Mouse (Mus musculus): Measurements from ENCODE around the gene Tmem117. TPM values are rescaled to one million over a fixed set of nuclear protein-coding genes. Genes with fewer than 3 reads are reported as not detected.

Gene Tmem117
- polyA plus RNA-seq, 1 experiment: 0.42 TPM

GRCm38 (mm10) chr15:94835634-94836033, 206.6 kb downstream of the Tmem117 start:
- no peak for DNase-seq
- H3K27me3 ChIP-seq (ENCODE audit: control insufficient read depth, insufficient read depth, low read length): no peaks in the 10 kb centered on the region
- no peaks in the 10 kb centered on the region for H3K36me3 ChIP-seq (ENCODE audit: control insufficient read depth, insufficient read depth, low read length)
- no peak overlapping the region for H3K27ac ChIP-seq (ENCODE audit: control insufficient read depth, insufficient read depth, low read length)
- H3K4me3 ChIP-seq (ENCODE audit: control insufficient read depth, insufficient read depth, low read length): no peak overlapping the region
- no peaks in the 10 kb centered on the region for H3K4me1 ChIP-seq (replicated peaks; ENCODE audit: control insufficient read depth, insufficient read depth, low read length)
- TF ChIP-seq POLR2A (IDR thresholded peaks at IDR 0.05; ENCODE audit: control insufficient read depth, extremely low read depth, insufficient read depth, low read length, poor library complexity): no peak
- no peak for TF ChIP-seq CTCF (IDR thresholded peaks at IDR 0.05; ENCODE audit: borderline replicate concordance, control insufficient read depth, extremely low read depth, insufficient read depth, low read length, poor library complexity)
- 88% methylated on average over 3 of the region's 3 CpGs for WGBS

DNA sequence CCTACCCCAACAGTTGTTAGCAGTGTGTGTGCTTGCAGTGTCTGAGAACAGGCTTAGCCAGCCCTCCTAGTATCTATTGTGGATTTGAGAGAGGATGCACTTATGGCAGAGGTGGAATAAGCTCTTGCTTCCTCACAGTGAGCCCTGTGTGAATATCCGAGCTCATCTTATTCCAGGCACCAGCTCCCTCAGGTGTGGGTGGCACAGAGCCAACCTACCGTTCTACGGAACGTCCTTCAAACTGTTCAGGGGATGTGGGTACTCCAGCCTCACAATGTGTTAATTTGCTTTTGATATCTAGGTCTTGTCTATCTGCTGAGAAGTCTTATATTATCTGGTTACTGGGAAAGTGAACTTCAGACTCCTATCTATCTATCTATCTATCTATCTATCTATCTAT, 209.6 kb downstream of the Tmem117 start:
- H3K36me3 ChIP-seq (ENCODE audit: control insufficient read depth, insufficient read depth, low read length): no peaks in the 10 kb centered on the region
- TF ChIP-seq POLR2A (IDR thresholded peaks at IDR 0.05; ENCODE audit: control insufficient read depth, extremely low read depth, insufficient read depth, low read length, poor library complexity) (no peak), CTCF (IDR thresholded peaks at IDR 0.05; ENCODE audit: borderline replicate concordance, control insufficient read depth, extremely low read depth, insufficient read depth, low read length, poor library complexity) (no peak)
- H3K4me3 ChIP-seq (ENCODE audit: control insufficient read depth, insufficient read depth, low read length): no peak overlapping the region
- 87% methylated on average over 4 of the region's 4 CpGs for WGBS
- no peaks in the 10 kb centered on the region for H3K27me3 ChIP-seq (ENCODE audit: control insufficient read depth, insufficient read depth, low read length)
- no peak for DNase-seq
- H3K27ac ChIP-seq (ENCODE audit: control insufficient read depth, insufficient read depth, low read length): no peak overlapping the region
- no peaks in the 10 kb centered on the region for H3K4me1 ChIP-seq (replicated peaks; ENCODE audit: control insufficient read depth, insufficient read depth, low read length)

- TF ChIP-seq CTCF (IDR thresholded peaks at IDR 0.05; ENCODE audit: borderline replicate concordance, control insufficient read depth, extremely low read depth, insufficient read depth, low read length, poor library complexity) (no peak), POLR2A (IDR thresholded peaks at IDR 0.05; ENCODE audit: control insufficient read depth, extremely low read depth, insufficient read depth, low read length, poor library complexity) (no peak)
- WGBS: 83% methylated on average over 2 of the region's 2 CpGs
- Histone ChIP-seq H3K27me3 (ENCODE audit: control insufficient read depth, insufficient read depth, low read length) (no peaks in the 10 kb centered on the region), H3K4me1 (replicated peaks; ENCODE audit: control insufficient read depth, insufficient read depth, low read length) (no peaks in the 10 kb centered on the region), H3K36me3 (ENCODE audit: control insufficient read depth, insufficient read depth, low read length) (no peaks in the 10 kb centered on the region), H3K4me3 (ENCODE audit: control insufficient read depth, insufficient read depth, low read length) (no peak overlapping the region), H3K27ac (ENCODE audit: control insufficient read depth, insufficient read depth, low read length) (no peak overlapping the region)
- DNase-seq: no peak
Measured at GRCm38 (mm10) chr15:94847501-94847900, 218.5 kb downstream of the Tmem117 start.

GRCm38 (mm10) chr15:94859641-94860040, 230.6 kb downstream of the Tmem117 start:
- no peak overlapping the region for H3K4me3 ChIP-seq (ENCODE audit: control insufficient read depth, insufficient read depth, low read length)
- H3K36me3 ChIP-seq (ENCODE audit: control insufficient read depth, insufficient read depth, low read length): no peaks in the 10 kb centered on the region
- DNase-seq: no peak
- 91% methylated on average over 6 of the region's 6 CpGs for WGBS
- H3K27me3 ChIP-seq (ENCODE audit: control insufficient read depth, insufficient read depth, low read length): no peaks in the 10 kb centered on the region
- no peaks in the 10 kb centered on the region for H3K4me1 ChIP-seq (replicated peaks; ENCODE audit: control insufficient read depth, insufficient read depth, low read length)
- TF ChIP-seq POLR2A (IDR thresholded peaks at IDR 0.05; ENCODE audit: control insufficient read depth, extremely low read depth, insufficient read depth, low read length, poor library complexity) (no peak), CTCF (IDR thresholded peaks at IDR 0.05; ENCODE audit: borderline replicate concordance, control insufficient read depth, extremely low read depth, insufficient read depth, low read length, poor library complexity) (no peak)
- H3K27ac ChIP-seq (ENCODE audit: control insufficient read depth, insufficient read depth, low read length): no peak overlapping the region

DNA sequence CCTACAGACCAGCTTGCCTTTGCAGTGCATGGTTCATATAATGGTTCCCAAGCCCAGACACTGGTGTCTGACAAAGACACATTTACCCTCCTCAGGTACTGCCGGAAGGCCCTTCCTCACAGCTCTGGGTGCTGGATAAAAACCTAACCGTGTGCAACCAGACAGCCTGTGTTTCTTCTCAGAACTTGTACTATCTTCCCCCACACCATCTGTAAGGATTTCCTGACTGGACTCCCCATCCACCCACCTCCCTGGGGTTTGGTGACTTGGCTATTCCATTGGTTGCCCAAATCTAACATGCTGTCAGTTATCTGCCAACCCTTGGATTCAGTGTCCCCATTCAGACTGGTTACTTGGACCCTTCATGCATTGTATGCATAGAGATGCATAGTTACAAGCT, 232.1 kb downstream of the Tmem117 start:
- DNase-seq: no peak
- Histone ChIP-seq H3K27me3 (ENCODE audit: control insufficient read depth, insufficient read depth, low read length) (no peaks in the 10 kb centered on the region), H3K4me3 (ENCODE audit: control insufficient read depth, insufficient read depth, low read length) (no peak overlapping the region), H3K36me3 (ENCODE audit: control insufficient read depth, insufficient read depth, low read length) (no peaks in the 10 kb centered on the region), H3K27ac (ENCODE audit: control insufficient read depth, insufficient read depth, low read length) (no peak overlapping the region), H3K4me1 (replicated peaks; ENCODE audit: control insufficient read depth, insufficient read depth, low read length) (no peaks in the 10 kb centered on the region)
- WGBS: 92% methylated on average over 2 of the region's 2 CpGs
- TF ChIP-seq POLR2A (IDR thresholded peaks at IDR 0.05; ENCODE audit: control insufficient read depth, extremely low read depth, insufficient read depth, low read length, poor library complexity): no peak
- TF ChIP-seq CTCF (IDR thresholded peaks at IDR 0.05; ENCODE audit: borderline replicate concordance, control insufficient read depth, extremely low read depth, insufficient read depth, low read length, poor library complexity): no peak

DNA sequence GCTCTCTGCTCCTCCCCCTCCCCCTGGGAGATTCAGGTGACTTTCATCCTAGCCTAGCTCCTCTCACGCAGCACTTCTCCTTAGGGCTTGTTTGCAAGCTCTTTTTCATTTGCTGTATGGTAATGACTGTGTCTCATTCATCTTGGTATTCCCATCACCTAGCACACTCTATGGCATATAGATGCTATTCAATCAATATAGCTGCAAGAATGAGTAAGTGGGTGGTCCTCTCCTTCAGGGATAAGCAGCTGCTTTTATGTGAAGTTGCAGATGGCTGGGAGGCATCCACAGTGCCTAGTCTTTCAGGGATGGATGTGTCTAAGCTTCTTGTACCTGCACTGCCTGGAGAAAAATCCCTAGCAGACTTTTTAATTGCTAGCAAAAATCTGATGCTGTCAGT, 235.1 kb downstream of the Tmem117 start:
- Histone ChIP-seq H3K4me1 (replicated peaks; ENCODE audit: control insufficient read depth, insufficient read depth, low read length) (no peaks in the 10 kb centered on the region), H3K27me3 (ENCODE audit: control insufficient read depth, insufficient read depth, low read length) (no peaks in the 10 kb centered on the region), H3K36me3 (ENCODE audit: control insufficient read depth, insufficient read depth, low read length) (no peaks in the 10 kb centered on the region), H3K4me3 (ENCODE audit: control insufficient read depth, insufficient read depth, low read length) (no peak overlapping the region), H3K27ac (ENCODE audit: control insufficient read depth, insufficient read depth, low read length) (no peak overlapping the region)
- no peak for DNase-seq
- WGBS: 67% methylated on average over 1 of the region's 1 CpGs
- TF ChIP-seq POLR2A (IDR thresholded peaks at IDR 0.05; ENCODE audit: control insufficient read depth, extremely low read depth, insufficient read depth, low read length, poor library complexity) (no peak), CTCF (IDR thresholded peaks at IDR 0.05; ENCODE audit: borderline replicate concordance, control insufficient read depth, extremely low read depth, insufficient read depth, low read length, poor library complexity) (no peak)

GRCm38 (mm10) chr15:94868372-94868771, 239.3 kb downstream of the Tmem117 start:
- TF ChIP-seq CTCF (IDR thresholded peaks at IDR 0.05; ENCODE audit: borderline replicate concordance, control insufficient read depth, extremely low read depth, insufficient read depth, low read length, poor library complexity): no peak
- TF ChIP-seq POLR2A (IDR thresholded peaks at IDR 0.05; ENCODE audit: control insufficient read depth, extremely low read depth, insufficient read depth, low read length, poor library complexity): no peak
- H3K4me3 ChIP-seq (ENCODE audit: control insufficient read depth, insufficient read depth, low read length): no peak overlapping the region
- no peak overlapping the region for H3K27ac ChIP-seq (ENCODE audit: control insufficient read depth, insufficient read depth, low read length)
- WGBS: 86% methylated on average over 5 of the region's 5 CpGs
- no peaks in the 10 kb centered on the region for H3K27me3 ChIP-seq (ENCODE audit: control insufficient read depth, insufficient read depth, low read length)
- no peaks in the 10 kb centered on the region for H3K4me1 ChIP-seq (replicated peaks; ENCODE audit: control insufficient read depth, insufficient read depth, low read length)
- no peak for DNase-seq
- no peaks in the 10 kb centered on the region for H3K36me3 ChIP-seq (ENCODE audit: control insufficient read depth, insufficient read depth, low read length)
